ENCODE assay signal across 8 mouse cellular contexts in the genomic region with DNA sequence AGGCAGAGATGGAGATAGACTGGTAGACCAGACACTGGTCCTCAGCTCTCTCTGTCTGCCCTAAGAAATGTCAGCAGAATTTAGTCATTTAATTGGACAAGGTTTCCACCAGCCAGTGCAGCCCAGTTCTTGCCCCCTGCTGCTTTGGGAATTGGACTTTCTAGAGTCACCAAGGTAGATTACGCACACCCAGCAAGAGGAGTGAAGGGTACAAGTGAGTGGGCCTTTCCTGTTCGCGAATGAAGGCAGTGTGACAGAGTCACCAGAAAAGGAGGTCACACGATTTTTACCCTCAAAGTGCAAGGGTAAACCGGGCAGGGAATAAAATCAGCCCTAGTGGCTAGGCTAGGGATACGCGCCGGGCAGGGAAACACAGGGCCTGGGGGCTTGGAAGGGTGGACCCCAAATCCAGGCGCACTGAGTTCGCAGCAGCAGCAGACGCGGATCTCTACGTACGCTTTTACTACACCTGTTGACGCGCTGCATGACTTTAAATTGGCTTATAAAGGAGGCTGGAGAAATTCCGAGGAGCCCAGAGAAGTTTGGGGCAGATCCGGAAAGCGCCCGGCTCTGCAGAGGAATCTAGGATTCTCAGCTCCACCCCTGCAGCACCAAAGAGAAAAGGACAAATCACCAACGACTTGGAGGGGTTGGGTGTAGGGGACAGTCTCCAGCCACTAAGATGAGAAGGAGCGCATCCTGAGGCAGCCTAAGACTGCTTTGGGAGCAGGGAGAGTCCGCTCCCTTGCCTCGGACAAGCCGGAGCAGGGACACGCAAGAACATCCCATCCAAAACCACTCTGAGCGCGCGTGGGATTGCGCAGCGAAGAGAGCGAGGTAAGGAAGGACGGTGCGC. TPM values are rescaled to one million over a fixed set of nuclear protein-coding genes. Genes with fewer than 3 reads are reported as not detected.
DNase-seq lines count a peak whose midpoint lies in the region; ATAC-seq and TF ChIP-seq lines count a peak whose summit lies in the region.

A gene (plus strand): TSS at position 639 of the 856 bp plus-strand sequence.

- DNase-seq in kidney, adult 11 months, result no peak
- DNase-seq in limb, embryonic 14.5 days (ENCODE audit: low spot score), result no peak
- peak; percentile 31 for DNase-seq in retina, embryonic 14.5 days (ENCODE audit: low spot score)
- no peak for DNase-seq in right cerebral cortex, adult 18-20 months
- DNase-seq in layer of hippocampus, adult 9-10 months (ENCODE audit: low spot score), result no peak

- H3K4me1 ChIP-seq in kidney, embryonic 14.5 days (ENCODE audit: control insufficient read depth, insufficient read depth, low read length), result peaks cover 12% of the 10 kb centered on the region; the same call in 1 of the 2 replicates
- H3K4me1 ChIP-seq in cortical plate, adult 2 months (ENCODE audit: control insufficient read depth, insufficient read depth, low read length), result 0 out of 2 replicates have a peak, but pooled peaks cover 1% of the 10 kb centered on the region
- peaks cover 6 to 10% of the 10 kb centered on the region in 2 experiments; a peak in 2 of 4 replicates for H3K4me1 ChIP-seq in heart, embryonic 14.5 days (ENCODE audit: control insufficient read depth in 2 of 2, insufficient read depth in 2 of 2, low read length in 2 of 2)
- 0 out of 2 replicates have a peak, but pooled peaks cover 8% of the 10 kb centered on the region for H3K4me1 ChIP-seq in limb, embryonic 14.5 days (ENCODE audit: control insufficient read depth, insufficient read depth, low read length)

- H3K9me3 ChIP-seq in kidney, embryonic 14.5 days (ENCODE audit: control insufficient read depth, low read length), result no peaks in the 10 kb centered on the region
- no peaks in the 10 kb centered on the region for H3K9me3 ChIP-seq in heart, embryonic 14.5 days (ENCODE audit: control insufficient read depth, low read length)
- H3K9me3 ChIP-seq in limb, embryonic 14.5 days (ENCODE audit: control insufficient read depth, low read length), result no peaks in the 10 kb centered on the region

- WGBS in kidney, embryonic 14.5 days, result 4% methylated on average over 34 of the region's 34 CpGs
- WGBS in heart, embryonic 14.5 days, result 5% methylated on average over 34 of the region's 34 CpGs
- WGBS in limb, embryonic 14.5 days, result 5% methylated on average over 34 of the region's 34 CpGs

- no peak for TF ChIP-seq POLR2A in cortical plate, adult 2 months (IDR thresholded peaks at IDR 0.05; ENCODE audit: extremely low read depth, insufficient read depth, low read length)
- TF ChIP-seq POLR2A in limb, embryonic 14.5 days (IDR thresholded peaks at IDR 0.05; ENCODE audit: borderline replicate concordance, extremely low read depth, insufficient read depth, insufficient read length), result no peak

- TF ChIP-seq CTCF in cortical plate, adult 2 months (IDR thresholded peaks at IDR 0.05; ENCODE audit: extremely low read depth, insufficient read depth, low read length), result no peak

- H3K4me3 ChIP-seq in kidney, embryonic 14.5 days (ENCODE audit: low read length), result peak within 1 kb of the TSS; percentile 47
- peak within 1 kb of the TSS; percentile 38 for H3K4me3 ChIP-seq in cortical plate, adult 2 months (ENCODE audit: insufficient read depth, low read length)
- H3K4me3 ChIP-seq in heart, embryonic 14.5 days (ENCODE audit: control insufficient read depth in 1 of 2, insufficient read depth in 1 of 2, low read depth in 1 of 2, low read length in 2 of 2), result peak within 1 kb of the TSS; percentile 41 to 49
- H3K4me3 ChIP-seq in limb, embryonic 14.5 days (replicated peaks; ENCODE audit: low read length), result peak within 1 kb of the TSS; percentile 51

- peaks cover 33% of the 10 kb centered on the region for H3K27me3 ChIP-seq in kidney, embryonic 14.5 days (ENCODE audit: control insufficient read depth, insufficient read depth, low read length)
- H3K27me3 ChIP-seq in heart, embryonic 14.5 days (ENCODE audit: control insufficient read depth, insufficient read depth, low read length), result peaks cover 38% of the 10 kb centered on the region
- peaks cover 34% of the 10 kb centered on the region for H3K27me3 ChIP-seq in limb, embryonic 14.5 days (ENCODE audit: control insufficient read depth, insufficient read depth, low read length)

- ATAC-seq in kidney, embryonic 14.5 days (ENCODE audit: low FRiP score, low TSS enrichment), result peak; percentile 45; the same call in 1 of the 2 replicates
- no peak for ATAC-seq in heart, embryonic 14.5 days (ENCODE audit: insufficient number of reproducible peaks, insufficient read depth, low FRiP score, low read depth)
- no peak; the same call in 1 of the 2 replicates for ATAC-seq in limb, embryonic 14.5 days (ENCODE audit: low FRiP score, low read depth)

- H3K36me3 ChIP-seq in kidney, embryonic 14.5 days (ENCODE audit: control insufficient read depth, insufficient read depth, low read length), result no peaks in the 10 kb centered on the region
- H3K36me3 ChIP-seq in heart, embryonic 14.5 days (ENCODE audit: control insufficient read depth, insufficient read depth, low read length), result no peaks in the 10 kb centered on the region
- no peaks in the 10 kb centered on the region for H3K36me3 ChIP-seq in limb, embryonic 14.5 days (ENCODE audit: control insufficient read depth, insufficient read depth, low read length)

- H3K9ac ChIP-seq in kidney, embryonic 14.5 days (ENCODE audit: low read depth, low read length), result peak within 1 kb of the TSS; percentile 53
- H3K9ac ChIP-seq in heart, embryonic 14.5 days (ENCODE audit: low read length), result peak within 1 kb of the TSS; percentile 34; the same call in 1 of the 2 replicates
- H3K9ac ChIP-seq in limb, embryonic 14.5 days (ENCODE audit: low read depth, low read length, severe bottlenecking), result peak within 1 kb of the TSS; percentile 58

- no peak within 1 kb of the TSS for H3K27ac ChIP-seq in kidney, embryonic 14.5 days (ENCODE audit: low read depth, low read length)
- H3K27ac ChIP-seq in cortical plate, adult 2 months (ENCODE audit: insufficient read depth, low read length), result no peak within 1 kb of the TSS
- H3K27ac ChIP-seq in heart, embryonic 14.5 days (replicated peaks in 1 of 2; ENCODE audit: control insufficient read depth in 1 of 2, insufficient read depth in 1 of 2, low read depth in 2 of 2, low read length in 2 of 2), result no peak within 1 kb of the TSS
- H3K27ac ChIP-seq in limb, embryonic 14.5 days (replicated peaks; ENCODE audit: low read depth, low read length), result no peak within 1 kb of the TSS

- peak within 1 kb of the TSS; percentile 90 for H3K4me2 ChIP-seq in kidney, embryonic 14.5 days (replicated peaks; ENCODE audit: low read depth, low read length)
- peak within 1 kb of the TSS; percentile 97 for H3K4me2 ChIP-seq in heart, embryonic 14.5 days (ENCODE audit: low read length)
- peak within 1 kb of the TSS; percentile 94 for H3K4me2 ChIP-seq in limb, embryonic 14.5 days (replicated peaks; ENCODE audit: low read depth, low read length, severe bottlenecking)

RNA-seq across cellular contexts. Expression of the gene that starts here (rescaled TPM):
- 1.3 and 2.4 TPM in 2 replicates for polyA plus RNA-seq in kidney, embryonic 14.5 days (2014; fragmentation: Nextera tagmentation; extraction: Ambion mirVana)
- 0.10 and 0.23 TPM in 2 replicates for polyA plus RNA-seq in cortical plate, adult 2 months (2012; rRNA removed)
- polyA plus RNA-seq in heart, embryonic 14.5 days (2014; fragmentation: Nextera tagmentation; extraction: Ambion mirVana), result not detected in 2 replicates
- 2.4 and 3.3 TPM in 2 replicates for polyA plus RNA-seq in limb, embryonic 14.5 days (2012; rRNA removed)
- 3.0 and 4.6 TPM in 2 replicates for polyA plus RNA-seq in limb, embryonic 14.5 days (2014; fragmentation: Nextera tagmentation; extraction: Ambion mirVana)
